Mouse (Mus musculus) ES-E14 (cell line): Measurements from ENCODE around the gene Cnot3.

ENCODE experiments used
- HCFC1 ChIP-seq: IDR thresholded peaks from 2 replicates; pipeline ENCODE4 v1.6.1; 2012; ENCODE audit warnings: low read length, inconsistent platforms, borderline replicate concordance; ENCODE audit not compliant: insufficient read depth
- MAFK ChIP-seq: IDR thresholded peaks from 2 replicates; pipeline ENCODE4 v1.6.1; 2014; ENCODE audit warnings: mild to moderate bottlenecking, low read depth, low read length, inconsistent platforms; ENCODE audit not compliant: insufficient read depth
- ZNF384 ChIP-seq: IDR thresholded peaks from 2 replicates; pipeline ENCODE4 v1.6.1; 2012; ENCODE audit warnings: low read depth, low read length, inconsistent platforms

DNA sequence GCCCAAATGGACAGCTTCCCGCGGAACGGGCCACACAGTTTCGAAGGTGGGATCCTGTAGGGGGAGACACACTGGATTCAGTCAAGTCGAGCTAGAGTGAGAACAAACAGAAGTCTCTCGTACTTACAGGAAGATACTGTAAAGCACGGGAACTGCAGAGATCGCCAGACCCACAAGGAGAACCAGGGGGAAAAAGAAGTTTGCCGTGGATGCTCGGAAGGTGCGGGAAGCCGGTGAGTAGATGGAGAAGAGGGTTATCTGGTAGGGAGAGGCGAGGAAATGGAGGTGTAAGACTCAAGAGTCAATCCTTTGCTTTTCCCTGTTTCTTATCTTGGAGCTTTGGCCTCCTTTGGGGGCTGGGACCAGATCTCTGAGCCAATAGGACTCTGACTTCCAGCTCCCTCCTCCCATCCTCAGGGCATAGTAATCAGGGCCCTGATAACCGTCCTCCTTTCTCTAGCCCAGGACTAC lies 21.9 kb downstream of the Cnot3 start:
- TF ChIP-seq HCFC1 = no peak
- no peak for TF ChIP-seq MAFK
- no peak for TF ChIP-seq ZNF384
